Mouse (Mus musculus): Measurements from ENCODE around the gene Sv2a.

- TF ChIP-seq POLR2A (IDR thresholded peaks at IDR 0.05; ENCODE audit: borderline replicate concordance, control insufficient read depth, low read depth, low read length), result no peak
- no peak for TF ChIP-seq CTCF (IDR thresholded peaks at IDR 0.05; ENCODE audit: control insufficient read depth, insufficient read depth, low read length)
Observed at GRCm38 (mm10) chr3:96235836-96236235, 54.9 kb downstream of the Sv2a start.

Measured in bone marrow, adult 2 months (tissue).